Mouse (Mus musculus): ENCODE data around the gene Ptprk. TPM values are rescaled to one million over a fixed set of nuclear protein-coding genes. Genes with fewer than 3 reads are reported as not detected.

The Ptprk gene
- polyA plus RNA-seq, 1 experiment from 2014 or later: 55.9 TPM

- WGBS: 90% methylated on average over 1 of the region's 1 CpGs
- Histone ChIP-seq H3K4me1 (no peaks in the 10 kb centered on the region), H3K4me3 (no peak overlapping the region), H3K27me3 (ENCODE audit: low read depth, poor library complexity, severe bottlenecking) (no peaks in the 10 kb centered on the region), H3K9me3 (replicated peaks) (no peaks in the 10 kb centered on the region), H3K27ac (no peak overlapping the region), H3K36me3 (no peaks in the 10 kb centered on the region)
- DNase-seq (ENCODE audit: low spot score): no peak
Measured at GRCm38 (mm10) chr10:28619415-28619814, 544.8 kb downstream of the Ptprk start.

- Histone ChIP-seq H3K9me3 (replicated peaks) (no peaks in the 10 kb centered on the region), H3K4me1 (no peaks in the 10 kb centered on the region), H3K4me3 (no peak overlapping the region), H3K36me3 (no peaks in the 10 kb centered on the region), H3K27me3 (ENCODE audit: low read depth, poor library complexity, severe bottlenecking) (no peaks in the 10 kb centered on the region), H3K27ac (no peak overlapping the region)
- DNase-seq (ENCODE audit: low spot score): no peak
Measured at GRCm38 (mm10) chr10:28636096-28636495, 561.5 kb downstream of the Ptprk start.

DNA sequence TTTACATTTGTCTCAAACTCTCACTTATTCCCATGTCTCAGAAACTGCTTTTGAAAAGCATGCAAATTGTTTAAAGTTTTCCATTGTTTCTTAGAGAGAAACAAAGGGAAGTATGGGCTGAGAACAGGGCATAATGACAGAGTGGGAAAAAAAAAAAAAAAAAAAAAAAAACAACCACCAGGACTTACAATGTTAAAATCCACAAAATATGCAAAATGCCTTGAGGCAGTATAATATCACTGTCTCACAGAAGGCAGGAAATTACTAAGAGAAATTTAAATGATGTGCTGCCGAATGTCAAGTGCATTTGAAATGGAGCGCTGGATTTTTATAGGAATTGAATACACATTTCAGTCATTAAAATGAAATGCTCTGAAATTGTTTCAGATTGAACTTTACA is 567.3 kb downstream of the Ptprk start:
- Histone ChIP-seq H3K4me1 (no peaks in the 10 kb centered on the region), H3K27ac (no peak overlapping the region), H3K4me3 (no peak overlapping the region), H3K27me3 (ENCODE audit: low read depth, poor library complexity, severe bottlenecking) (no peaks in the 10 kb centered on the region), H3K36me3 (no peaks in the 10 kb centered on the region), H3K9me3 (replicated peaks) (no peaks in the 10 kb centered on the region)
- DNase-seq (ENCODE audit: low spot score): no peak
- WGBS: 97% methylated on average over 2 of the region's 2 CpGs

Small RNA genes within 50 kb of the gene (microRNA-seq; reads per million reads assigned to microRNA genes)
- gene Gm22370: not detected
